Mouse (Mus musculus) thymus, adult 18-20 months (tissue): ENCODE data around the gene Ankrd26.
A peak's percentile ranks its signal among the peaks of the same experiment; 100 is the strongest.
"Not testable (repeated sequence)": the region's sequence is repeated elsewhere in the genome, so short reads cannot be mapped to it uniquely, and the experiment has no call there.

Experiments
- DNase-seq, 2 experiments: peaks; one replicate each; pipeline ENCODE4 v3.0.0; 2022; ENCODE audit warnings: mixed read lengths in 2 of 2

Gene Ankrd26

DNA sequence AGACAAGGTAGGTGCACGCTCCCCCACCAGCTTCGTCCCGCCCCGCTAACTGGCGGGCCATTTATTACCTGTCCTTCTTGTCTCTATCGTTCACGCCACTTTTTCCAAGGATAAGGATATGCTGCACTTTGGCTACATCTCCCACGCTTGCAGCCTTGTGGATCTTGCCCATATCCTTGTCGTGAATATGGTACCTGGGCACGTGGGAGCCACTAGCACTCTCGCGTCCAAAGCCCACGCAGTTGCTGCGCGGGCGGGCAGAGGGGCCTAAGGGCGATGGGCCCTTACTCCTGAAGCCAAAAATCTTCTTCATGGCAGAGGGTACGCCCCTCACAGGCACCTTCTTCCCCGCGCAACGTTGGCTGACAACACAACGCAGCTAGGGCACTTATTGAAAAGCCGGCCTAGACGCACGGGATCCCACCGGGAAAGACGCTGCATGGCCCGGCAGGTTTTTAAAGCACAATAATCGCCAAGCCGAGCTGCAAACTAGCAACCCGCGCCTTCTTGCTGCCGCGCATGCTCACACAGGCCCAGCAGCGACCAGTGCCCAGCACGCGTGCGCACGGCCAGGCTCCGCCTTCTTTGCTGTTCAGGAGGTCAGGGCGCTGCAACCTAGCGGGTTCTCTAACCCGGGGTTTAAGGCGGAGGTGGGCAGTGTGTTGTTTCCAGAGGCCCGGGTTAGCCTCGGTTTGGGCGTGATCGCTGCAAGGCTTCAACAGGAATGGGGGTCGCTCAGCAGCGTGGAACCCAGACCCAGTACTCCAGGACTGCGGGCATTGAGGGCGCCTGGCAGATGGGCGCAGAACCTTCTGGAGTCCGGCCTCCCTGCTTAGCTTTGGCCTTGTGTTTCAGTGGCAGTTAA is at the start of gene Ankrd26:
Ankrd26 (minus strand) TSS at position 482 of the 865 bp plus-strand sequence.
- DNase-seq: peak; percentile 86 to 90

DNA sequence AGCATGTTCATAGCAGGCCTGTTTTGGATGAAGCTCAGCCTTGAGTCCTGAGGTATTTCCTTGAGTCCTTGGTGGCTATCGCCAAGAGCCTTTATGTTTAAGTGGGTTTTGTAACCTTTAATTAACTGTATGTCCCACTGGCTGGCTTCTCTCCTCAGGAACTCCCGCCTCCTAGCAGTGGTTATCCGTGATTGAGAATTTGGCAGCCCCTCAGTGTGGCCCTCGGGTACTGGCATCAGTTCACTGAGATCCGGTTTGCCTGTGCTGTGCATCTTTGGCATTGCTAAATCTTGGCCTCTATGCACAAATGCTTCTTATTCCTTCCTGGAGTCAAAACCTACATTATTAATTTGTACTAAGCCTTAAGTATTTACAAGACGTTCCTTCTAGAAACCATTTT is 46.9 kb upstream of the Ankrd26 start:
- DNase-seq: no peak

DNA sequence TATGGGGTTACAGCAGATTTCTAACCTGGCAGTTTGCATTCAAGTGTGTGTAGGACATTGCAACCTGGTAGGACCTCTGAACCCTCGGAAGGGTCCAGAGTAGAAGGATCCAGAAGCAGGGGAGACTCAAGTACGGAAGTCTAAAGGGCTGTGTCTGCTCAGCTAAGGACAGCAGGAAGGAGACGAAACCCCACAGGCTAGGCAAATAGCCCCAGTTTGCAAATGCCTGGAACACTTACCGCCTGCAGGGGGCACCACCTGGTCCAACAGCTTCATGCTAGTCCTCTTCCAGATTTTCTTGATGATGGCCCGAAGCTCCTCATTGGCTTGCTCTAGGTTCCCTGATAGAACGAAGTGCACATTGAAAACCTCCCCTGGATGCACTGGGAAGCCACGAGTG is 43.9 kb upstream of the Ankrd26 start:
- DNase-seq: no peak

DNA sequence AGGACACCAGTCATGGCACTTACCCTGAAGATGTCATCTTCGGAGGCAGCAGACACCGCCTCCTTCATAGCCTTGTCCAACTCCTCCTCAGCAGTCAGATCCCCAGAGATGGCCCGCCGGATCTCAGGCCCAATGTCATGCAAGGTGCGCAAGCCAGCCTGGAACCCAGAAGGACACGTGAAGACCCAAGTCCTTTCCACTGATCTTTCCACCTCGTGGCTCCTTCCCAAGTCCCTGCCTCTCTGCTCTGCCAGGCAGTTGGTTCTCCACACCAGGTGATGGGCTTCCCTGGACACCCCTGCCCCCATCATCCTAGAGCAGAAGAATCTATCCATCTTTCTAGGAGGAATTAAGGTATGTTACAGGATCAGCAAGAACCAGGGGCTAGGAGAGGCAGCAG is 41.8 kb upstream of the Ankrd26 start:
- DNase-seq: no peak

DNA sequence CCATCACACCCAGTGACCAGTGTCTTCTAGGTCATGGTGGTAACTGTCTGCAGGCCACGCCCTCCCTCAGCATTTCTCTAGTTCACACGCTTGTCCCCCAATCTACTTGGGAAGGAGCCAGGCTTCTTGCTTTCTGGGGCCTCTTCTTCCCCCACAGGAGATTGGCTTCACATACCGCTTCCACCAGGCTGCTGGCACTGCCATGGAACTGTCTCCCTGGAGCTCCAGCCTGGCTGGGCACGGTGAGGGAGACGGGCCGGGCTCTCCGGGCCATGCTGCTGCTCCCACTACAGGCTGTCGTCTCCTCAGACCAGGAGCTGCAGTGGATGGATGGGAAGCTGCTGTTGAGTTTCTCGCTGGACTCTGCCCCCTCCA is 33.6 kb upstream of the Ankrd26 start:
- DNase-seq: no peak

DNA sequence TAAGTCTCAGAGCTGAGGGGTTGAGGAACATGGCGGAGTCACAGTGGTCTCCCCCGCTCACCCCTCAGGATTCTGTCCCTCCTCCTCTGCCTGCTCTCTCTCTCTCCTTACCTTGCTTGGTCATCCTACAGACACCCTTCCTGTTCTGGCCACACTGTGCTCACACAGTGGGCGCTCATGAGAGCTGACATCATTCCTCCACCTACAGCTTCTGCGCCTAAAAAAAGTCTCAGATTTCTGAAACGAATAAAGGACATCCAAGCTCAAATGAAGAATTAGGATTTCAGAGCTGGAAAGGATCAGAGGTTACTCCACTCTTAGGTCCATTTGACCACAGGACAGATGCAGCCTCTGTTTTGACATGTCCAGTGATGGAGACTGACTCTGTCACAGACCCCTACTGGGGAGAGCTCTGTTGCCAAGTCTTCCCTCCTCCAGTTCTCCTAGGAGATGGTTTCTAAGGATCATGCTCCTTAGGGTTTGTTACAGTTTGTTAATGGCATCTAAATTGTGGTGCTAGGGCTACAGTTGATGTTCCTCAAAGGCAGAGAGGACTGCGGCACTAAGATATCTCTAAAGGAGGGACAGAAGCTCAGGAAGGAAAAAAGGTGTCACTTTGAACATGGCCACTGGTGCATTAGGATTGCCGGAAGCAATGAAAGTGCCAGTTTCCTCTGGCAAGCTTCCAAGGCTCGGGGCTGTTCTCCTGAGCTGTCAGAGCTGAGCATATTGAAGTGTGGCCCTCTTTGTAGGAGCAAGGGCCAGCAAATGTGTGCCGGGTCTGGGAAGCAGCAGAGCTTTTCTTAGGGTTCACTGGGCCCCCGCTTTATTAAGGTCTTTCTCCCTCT is 33.0 kb upstream of the Ankrd26 start:
- no peak for DNase-seq

DNA sequence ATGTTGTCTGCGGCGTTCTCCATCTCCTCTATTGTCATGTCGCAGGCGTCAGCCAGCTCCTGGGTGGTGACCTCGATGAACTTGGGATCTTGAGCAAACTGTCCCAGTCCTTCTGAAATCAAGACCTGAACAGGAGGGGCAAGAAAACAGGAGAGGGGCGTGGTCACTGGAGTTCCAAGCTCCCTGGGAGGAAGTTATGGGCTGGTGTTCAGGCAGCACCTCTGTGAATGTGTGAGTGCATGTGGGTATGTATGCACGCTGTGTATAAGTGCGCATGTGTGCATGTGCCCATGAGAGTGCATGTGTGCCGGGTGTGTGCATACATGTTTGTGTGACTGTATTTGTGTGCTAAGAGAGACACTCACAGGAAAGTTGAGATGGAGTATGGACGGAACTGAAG is 32.0 kb upstream of the Ankrd26 start:
- DNase-seq: no peak

DNA sequence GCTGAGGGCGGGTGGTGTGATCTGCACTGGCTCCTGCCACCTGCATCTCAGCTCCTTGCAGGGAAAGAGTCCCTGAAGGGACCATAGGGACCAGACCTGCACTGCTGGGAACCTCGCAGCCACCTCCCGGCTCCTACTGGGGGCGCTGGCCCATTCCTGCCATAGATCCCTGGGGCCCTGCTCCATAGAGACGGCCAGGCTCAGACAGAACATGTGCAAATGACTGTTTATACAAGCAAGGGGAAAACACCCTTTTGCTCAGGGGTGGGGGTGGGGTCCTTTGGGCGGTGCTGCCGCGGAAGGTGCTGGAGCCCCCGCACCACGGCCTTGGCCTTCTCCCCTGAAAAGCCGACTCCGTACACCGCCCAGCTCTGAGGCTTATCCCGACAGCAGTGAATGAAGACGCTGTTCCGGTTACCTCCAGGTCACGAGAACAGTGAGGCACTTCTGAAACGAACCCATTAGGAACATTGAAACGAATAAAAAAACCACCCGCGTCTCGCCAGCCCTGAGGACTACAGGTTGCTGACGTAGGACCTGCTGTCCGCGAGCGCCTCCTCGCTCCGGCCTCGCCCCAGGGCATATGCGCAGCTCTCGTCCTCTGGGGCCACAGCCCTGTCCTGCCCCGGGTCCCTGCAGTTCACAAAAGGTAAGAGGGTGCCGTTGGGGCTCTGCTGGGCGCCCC is 31.5 kb upstream of the Ankrd26 start:
- DNase-seq: no peak

DNA sequence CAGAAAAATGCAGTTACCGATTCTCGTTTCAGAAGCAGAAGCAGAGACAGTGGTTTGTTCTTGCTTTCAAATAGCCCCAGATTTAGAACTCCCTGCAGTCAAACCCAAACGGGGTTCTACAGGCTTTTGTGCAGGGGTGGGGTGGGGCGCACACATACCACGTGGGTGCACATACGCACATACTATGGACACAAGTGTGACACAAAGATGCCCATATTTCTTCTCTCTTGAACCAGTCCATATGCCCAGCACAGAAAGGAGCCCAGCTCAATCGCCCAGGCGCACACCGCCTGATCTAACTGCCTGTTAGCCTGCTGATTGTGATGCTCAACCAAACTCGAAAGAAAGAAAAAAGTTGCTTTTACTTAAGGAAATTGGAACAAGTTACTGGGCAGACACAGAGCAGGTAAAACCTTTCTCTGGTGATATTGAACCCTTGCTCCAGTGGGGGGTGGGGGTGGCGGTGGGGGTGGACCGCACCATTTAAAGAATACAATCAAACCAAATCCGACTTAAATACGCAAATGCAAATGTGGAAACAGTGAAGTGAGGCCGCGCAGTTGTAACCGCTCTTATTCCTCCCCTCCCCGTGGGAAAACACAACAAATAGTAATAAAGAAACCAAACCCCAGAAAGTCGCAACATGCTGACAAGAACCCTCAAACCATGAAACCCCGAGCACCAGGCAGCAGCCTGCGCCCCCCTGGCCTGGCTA is 30.8 kb upstream of the Ankrd26 start:
- DNase-seq: no peak

DNA sequence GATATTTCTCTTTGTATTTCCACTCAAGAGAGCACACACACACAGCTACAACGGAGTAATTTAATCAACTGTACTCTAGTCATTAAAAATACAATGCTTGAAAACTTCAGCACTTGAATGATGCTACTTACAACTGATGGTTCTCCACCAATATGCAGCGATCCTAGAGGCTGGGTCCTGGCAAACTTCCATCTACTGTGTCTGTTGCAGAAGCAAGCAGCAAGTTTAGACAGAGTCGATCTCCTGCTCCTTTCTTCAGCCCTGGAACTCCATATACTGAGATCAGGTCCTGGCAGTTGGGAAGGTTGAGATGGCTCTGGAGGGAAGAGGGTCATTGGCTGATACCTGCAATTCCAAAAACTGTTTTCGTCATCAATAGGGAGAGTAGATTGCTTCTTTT is 16.7 kb upstream of the Ankrd26 start:
- DNase-seq: not testable (repeated sequence)

DNA sequence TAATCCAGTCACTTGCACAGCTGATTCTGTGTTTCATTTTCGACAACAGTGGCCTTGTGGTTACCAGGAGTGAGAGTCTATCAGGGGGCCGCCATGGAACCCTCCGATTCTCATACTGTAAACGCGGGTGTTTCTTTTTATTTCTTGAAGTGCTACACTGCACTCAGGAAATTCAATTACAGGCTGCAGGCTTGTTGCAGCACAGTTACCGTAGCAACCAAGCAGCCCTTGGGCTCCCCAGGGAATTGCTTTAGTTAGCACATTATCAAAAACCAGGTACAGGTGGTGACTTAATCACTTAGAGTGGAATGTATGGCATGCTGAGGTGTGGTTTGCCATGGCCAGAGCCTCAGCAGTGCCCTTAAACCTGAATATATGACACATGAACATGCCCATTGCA is 12.3 kb upstream of the Ankrd26 start:
- no peak for DNase-seq

DNA sequence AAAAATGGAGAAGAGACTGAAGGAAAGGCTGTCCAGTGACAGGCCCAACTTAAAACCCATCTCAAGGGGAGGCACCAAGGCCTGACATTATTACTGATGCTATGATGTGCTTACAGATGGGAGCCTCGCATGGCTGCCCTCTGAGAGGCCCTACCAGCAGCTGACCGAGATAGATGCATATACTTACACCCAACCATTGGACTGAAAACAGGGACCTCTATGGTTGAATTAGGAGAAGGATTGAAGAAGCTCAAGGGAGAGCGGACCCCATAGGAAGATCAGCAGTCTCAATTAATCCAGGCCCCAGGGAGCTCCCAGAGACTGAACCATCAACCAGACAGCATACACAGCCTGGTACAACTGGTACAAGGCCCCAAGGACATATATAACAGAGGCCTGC is 5.8 kb upstream of the Ankrd26 start:
- DNase-seq: no peak

DNA sequence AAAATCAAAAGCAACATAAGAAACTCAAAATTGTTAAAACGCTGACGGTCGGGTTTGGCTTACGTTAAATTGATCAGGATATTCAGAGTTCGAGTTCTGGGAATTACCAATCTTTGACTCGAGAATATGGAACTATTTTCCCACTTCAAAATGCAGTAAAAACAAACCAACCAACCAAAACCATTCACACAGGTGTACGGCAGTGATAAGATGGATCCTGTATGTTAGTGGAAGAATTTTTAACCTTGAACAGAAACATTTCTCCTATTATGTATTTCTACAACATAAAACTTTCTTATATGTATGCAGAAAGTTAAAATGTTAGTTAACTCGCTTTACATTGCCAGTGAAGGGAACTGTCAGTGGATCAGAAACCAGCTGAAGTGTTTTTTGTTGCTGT is 801 bp downstream of the Ankrd26 start:
- DNase-seq: no peak

DNA sequence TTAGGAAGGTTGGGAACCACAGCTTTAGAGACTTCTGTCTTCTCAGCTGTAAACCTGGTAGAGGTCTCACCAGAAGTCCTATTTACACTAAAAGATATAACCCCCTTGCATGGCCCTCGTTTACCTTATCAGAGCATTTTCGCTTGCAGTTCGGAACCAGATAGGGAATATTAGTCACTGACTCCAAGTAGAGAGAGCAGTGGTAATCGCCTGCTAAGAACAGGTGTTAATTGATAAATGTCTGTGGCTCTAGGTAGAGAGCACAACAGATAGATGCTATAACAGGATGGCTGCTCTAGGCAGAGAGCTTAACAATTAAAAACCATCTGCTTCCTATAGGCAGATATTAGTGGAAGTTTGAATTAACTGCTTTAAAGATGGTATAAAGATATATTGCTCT is 23.4 kb downstream of the Ankrd26 start:
- no peak for DNase-seq

DNA sequence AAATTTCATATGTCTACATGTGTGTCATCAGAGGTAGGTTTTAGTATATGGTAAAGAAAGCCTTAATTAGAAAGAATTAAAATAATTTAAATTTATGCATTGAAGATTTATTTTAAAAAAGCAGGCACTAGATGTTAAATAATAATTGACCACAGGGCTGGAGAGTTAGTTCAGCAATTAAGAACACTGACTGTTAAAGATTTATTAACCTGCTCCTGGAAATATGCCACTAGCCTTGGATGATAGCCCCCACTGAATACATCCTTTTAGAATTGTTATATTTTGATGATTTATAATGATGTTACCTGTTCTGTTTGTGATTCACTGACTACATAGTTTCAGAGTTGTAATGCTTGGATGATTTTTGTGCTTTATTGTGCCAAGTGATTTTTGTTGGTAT is 24.8 kb downstream of the Ankrd26 start:
- not testable (repeated sequence) for DNase-seq

DNA sequence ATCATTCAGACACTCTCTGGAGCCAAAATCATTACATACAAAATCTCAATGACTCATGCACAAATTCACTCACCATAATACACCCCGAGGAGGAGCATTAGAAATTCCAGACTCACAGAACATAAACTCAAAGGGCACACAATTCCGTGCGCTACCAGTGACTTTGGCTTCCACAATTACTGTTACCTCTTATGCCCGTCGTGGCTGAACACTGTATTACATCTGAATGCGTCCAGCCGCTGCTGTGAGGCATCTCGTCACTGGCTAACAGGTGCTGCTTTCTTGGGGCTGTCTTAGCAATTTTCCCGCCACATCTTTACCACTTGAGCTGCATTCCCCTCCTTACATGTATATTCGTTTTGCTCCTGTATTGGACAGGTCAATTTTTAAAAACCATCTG is 26.7 kb downstream of the Ankrd26 start:
- DNase-seq: no peak

DNA sequence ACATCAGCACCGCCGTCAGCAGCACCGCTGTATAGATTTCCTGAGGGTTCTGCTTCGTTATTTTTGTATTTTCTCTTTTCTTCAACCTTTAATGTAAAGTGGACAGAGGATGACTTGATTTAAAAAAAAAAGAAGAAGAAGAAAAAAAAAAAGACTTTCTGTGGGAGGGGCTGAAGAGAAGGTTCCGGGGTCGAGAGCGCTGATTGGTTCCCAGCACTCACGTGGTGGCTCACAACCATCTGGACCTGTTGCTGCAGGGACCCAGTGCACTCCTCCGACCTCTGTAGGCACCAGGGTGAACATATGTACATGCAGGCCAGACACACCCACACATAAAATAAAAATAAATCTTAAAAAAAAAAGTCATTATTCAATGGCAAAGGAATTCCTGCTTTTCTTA is 28.6 kb downstream of the Ankrd26 start:
- DNase-seq: no peak

DNA sequence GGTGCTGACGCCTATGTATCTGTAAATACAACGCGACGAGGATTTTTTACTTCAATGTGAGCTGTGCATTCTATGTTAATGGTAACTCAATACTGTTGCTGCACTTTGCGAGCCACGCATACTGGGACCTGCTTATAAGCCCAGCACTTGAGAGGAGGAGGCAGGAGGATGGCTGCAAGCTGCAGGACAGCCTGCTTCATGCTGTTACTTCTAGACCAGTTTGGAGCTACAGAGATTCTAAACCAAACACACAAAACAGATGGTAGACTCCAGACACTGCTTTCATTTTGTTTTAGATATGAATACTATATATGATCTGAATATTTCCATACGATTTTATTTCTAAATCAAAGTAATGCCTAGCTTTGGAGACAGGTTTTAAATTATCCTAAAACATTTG is 41.4 kb downstream of the Ankrd26 start:
- no peak for DNase-seq

DNA sequence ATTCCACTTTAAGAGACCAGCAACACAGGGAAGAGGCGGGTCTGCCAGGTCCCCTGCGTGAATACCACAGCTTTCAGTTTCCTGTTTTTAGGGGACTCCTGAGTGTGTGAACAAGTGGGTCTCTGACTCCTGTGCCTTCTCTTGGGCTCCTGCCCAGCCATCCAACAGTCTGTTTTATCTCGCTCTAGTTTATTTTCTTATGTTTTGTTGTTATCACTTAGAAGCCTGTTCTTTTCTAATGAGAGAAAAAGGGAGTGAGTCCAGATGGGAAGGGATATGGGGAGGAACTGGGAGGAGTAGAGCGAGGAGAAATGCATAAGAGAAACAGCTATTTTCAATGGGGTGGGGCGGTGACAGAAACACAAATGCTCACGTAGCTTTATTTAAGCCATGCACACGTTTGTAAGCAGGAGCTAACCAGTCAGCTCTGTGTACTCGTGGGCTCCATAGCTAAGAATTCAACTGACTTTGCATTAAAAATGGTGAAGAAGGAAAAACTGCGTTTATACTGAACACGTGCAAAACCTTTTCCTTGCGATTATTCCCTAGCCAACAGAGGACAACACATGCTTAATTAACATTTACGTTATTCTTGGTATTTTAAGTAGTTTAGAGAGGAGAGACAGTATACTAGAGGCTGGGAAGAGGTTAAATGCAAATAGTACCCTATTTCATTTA is 48.6 kb downstream of the Ankrd26 start:
- no peak for DNase-seq

DNA sequence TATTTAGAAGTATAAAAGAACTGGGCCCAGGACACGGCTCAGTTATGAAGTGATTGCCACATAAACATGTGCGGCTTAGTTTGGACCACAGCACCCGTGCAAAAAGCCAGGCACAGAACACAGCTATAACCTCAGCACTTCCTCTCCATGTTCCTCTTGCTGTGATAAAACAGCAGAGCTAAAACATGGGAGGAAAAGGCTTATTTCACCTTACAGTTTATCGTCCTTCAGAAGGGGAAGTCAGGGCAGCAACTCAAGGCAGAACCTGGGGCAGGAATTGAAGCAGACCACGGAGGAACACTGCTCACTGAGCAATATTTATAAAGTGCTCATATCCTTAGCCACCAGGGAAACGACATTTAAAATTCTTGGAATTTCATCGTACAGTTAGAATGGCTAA is 63.0 kb downstream of the Ankrd26 start:
- DNase-seq: no peak

DNA sequence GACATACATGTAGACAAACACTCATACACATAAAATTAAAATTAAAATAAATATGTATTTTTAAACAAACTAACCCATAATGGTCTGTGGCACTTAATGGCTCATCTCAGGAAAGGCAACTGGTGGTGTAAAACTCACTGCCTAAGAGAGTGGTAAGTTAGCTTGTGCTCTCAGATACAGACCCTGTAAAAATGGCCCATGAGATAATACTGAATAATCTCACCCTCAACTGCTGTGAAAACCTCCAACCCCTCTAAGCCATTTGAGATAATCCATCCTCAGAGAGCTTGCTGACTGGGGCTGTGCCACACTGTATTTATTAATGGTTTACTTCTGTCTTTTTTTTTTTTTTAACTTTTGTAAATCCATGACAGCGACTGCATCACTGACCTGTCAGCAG is 79.9 kb downstream of the Ankrd26 start:
- DNase-seq: no peak
